Mouse (Mus musculus) T-helper 1 cell (primary cell): ENCODE measurements around the gene Fars2.

Experiments
- in situ Hi-C: fragments of 300-600 bp; cut with MboI, MseI; formaldehyde crosslinking; loops from one replicate; pipeline ENCODE4 v1.15.1; 2025; ENCODE audit warnings: high pct_unique_total_duplicates

The Fars2 gene

GRCm38 (mm10) chr13:36117143-36118014 is at the start of gene Fars2, which contains the start of gene Lyrm4:
TSS of gene Fars2 (plus strand) at chr13:36117412.
TSS of gene Lyrm4 (minus strand) at chr13:36117526.
- in situ Hi-C loops, result no loop called here

- in situ Hi-C loops, result no loop called here
Measured at GRCm38 (mm10) chr13:36074484-36074883, 42.7 kb upstream of the Fars2 start.

GRCm38 (mm10) chr13:36081591-36081990 is 35.6 kb upstream of the Fars2 start:
- in situ Hi-C loops, result no loop called here

DNA sequence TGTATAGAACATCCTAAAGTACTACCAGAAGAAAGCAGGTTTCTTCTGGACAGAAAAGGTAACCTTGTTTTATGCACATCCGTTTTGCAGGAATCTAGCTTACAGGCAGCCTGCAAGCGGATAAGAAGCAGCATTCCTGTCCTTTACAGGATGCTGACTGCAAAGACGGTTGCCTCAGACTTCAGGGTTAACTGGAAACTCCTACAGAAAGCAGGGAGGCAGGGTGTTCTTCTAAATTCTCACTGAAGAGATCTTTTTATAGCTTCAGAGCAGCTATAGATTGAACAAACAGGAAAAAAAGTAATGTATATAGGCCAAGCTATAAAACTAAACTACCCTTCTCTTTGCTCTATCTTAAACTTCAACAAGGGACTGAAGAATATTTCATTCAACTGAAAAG is 32.5 kb upstream of the Fars2 start:
- in situ Hi-C loops, result no loop called here

DNA sequence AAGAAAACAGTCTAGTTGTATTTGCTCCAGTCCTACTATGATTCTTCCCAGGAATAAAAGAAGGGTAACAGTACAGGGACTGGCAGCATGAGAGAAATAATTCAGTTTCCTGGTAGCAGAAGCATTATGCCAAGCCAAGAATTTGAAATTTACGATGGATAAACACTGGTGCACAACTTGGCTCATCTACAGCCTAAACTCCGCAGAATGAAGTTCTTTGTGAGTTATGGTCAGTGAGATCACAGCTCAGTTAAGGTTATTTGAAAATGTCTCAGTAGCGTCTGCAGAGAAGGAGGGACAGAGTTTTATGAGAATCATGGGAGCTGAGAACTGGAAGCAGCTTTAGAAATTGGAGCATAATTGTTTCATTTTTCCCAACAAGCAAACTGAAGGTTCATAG is 31.2 kb upstream of the Fars2 start:
- in situ Hi-C loops, result no loop called here

- in situ Hi-C loops, result no loop called here
Measured at GRCm38 (mm10) chr13:36086608-36087391, 30.4 kb upstream of the Fars2 start.

DNA sequence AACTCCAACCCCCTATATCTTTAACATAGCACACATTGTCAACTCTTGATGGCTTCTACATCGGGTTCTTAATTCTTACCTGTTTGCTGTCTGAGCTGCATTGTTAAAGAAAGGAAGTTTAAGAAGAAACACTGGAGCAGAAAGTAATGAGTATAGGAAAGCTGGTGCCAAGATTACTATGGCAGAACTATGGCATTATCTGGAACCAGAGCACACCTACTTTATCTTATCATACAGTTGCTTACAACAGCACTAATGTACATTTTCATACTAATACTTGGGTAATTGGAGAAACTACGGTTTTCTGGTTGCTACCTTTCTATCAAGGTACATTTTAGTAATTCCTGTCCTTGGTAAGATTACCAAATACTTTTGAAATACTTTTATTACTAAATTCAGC is 29.8 kb upstream of the Fars2 start:
- in situ Hi-C loops, result no loop called here

DNA sequence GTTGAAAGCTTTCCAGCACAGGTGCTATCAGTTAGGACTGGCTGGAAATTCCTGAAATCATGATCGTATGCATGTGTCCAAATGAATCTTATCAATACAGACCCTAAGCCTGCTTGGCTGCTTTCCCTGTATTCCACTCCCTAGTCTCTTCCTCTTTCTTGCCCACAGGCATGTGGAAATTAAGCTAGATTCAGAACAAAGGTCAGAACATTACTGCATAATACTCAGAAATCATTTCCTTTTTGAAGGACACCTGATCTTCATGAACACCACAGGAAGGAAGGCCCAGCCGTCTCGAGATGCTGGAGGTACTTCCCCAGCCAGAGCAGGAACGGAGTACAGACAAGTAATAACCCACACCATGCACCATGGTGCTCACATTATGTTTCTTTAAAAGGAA is 29.0 kb upstream of the Fars2 start:
- in situ Hi-C loops, result no loop called here

- in situ Hi-C loops, result no loop called here
Measured at GRCm38 (mm10) chr13:36096684-36097383, 20.4 kb upstream of the Fars2 start.

- in situ Hi-C loops, result no loop called here
Measured at GRCm38 (mm10) chr13:36105591-36105990, 11.6 kb upstream of the Fars2 start.

DNA sequence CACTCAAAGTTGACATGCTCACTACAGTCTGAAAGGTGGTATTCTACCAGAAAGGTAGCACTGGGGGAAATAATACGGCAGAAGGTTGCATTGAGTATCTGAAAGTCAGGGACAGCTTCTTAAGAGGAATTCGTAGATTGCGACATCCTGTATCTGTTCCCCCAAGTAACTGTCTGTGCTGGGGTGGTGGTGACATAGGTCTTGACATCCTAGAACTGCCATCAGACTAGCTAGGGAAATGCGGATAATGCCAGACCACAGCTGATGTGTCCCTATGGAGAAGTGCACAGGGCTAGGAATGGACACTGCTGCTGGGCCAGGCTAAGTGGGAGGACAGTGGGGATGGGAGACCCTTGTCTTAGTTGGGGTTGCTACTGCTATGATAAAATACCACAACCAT is 8.7 kb upstream of the Fars2 start:
- in situ Hi-C loops, result no loop called here

DNA sequence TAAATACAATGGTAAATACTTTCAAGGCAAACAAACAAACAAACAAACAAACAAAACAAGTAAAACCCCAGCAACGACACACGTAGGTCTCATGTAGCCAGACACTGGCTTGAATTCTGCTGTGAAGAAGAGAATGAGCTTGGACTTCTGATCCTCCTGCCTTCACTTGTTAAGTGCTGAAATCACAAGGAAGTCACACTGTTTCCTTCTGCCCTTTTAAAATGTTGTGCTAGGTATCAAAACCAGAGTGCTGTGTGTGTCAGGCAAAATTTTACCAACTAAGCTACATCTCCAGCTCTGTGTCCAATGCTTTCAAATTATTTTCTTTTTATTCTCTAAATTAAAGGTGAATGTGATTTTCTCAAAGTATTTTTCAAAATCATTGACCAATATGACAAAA is 5.9 kb upstream of the Fars2 start:
- in situ Hi-C loops, result no loop called here

DNA sequence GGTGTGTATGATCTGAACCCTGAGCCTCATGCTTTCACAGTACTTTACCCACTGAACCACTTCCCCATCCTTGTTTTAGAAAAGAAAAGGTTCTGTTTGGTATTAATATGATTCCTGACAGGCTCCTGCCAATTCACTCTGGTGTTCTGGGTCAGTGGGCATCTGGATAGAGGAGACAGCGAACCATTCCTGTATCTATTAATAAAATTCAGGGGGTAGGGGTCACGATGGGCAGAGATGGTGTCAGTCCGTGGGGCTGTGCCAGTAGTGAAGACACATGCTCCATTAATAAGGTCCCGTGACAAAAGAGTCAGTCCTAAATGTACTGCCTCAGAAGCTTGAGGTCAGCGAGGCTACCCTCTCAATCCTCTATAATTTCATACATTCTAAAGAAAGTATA is 4.0 kb upstream of the Fars2 start:
- in situ Hi-C loops, result no loop called here

- in situ Hi-C loops, result no loop called here
Measured at GRCm38 (mm10) chr13:36116520-36117142, 581 bp upstream of the Fars2 start.

DNA sequence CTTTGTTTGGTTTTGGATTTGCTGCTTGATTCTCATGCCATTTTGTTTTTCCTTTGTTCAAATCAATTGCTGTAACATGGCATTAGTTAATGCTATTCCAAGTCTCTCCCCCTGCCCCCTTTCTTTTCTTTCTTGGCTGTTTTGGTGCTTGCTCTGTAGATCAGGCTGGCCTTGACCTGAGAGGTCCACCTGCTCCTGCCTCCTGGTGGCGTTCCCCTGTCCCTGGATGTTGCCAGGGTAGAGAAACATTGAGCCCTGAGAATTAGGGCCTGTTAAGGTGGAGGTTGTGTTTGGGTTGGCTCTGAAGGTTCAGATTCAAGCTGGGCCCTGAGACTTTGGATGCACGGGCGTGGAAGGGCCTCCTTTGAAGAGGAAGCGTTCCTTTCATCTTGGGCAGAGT is 2.5 kb downstream of the Fars2 start:
- in situ Hi-C loops, result no loop called here

DNA sequence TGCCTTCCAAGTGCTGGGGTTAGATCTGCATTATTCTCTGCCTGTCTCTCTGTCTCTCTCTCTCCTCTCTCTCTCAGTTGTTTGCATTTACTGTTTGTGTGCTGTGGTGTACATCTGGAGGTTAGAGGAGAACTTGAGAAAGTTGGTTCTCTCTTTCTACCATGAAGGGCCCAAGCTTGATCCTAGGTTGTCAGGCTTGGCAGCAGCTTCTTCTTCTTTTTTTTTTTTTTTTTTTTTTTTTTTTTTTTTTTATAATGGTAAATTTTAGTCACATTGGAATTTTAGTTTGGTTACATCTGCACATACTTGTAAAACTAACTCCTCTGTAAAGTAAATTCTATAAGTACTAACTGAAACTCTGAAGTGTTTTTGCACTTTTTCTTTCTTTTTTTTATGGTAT is 3.4 kb downstream of the Fars2 start:
- in situ Hi-C loops, result no loop called here

DNA sequence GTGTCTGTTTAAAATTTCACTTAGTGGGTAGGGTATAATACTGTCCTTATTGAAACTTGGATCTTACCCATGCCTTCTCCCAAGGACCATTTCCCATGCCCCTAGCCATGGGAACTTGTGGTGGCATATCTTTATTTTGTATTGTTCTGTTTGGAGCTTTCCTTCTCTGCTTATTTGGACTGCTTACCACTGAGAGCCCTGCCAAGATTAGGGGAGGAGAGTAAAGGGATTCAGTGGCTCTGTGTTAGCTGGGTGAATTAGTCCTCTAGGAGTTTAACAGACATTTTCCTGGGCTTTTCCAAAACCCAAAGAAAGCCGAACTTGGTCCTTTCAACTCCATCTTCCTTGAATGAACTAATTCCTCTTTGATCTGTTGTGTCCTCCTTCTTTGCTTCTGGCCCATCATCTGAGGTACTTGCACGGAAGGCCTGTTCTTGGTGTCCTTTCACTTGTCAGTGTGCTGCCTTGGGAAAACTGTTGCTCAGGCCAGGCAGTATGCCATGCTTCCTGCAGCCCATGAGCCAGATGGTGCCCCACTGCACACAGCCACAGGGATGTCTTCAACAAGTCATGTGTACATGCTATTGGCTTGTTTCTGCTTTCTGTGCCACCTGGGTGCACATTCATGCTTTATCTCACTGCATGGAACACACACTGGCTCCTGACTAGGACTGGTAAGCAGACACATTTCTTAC is 12.3 kb downstream of the Fars2 start:
- in situ Hi-C loops, result no loop called here

DNA sequence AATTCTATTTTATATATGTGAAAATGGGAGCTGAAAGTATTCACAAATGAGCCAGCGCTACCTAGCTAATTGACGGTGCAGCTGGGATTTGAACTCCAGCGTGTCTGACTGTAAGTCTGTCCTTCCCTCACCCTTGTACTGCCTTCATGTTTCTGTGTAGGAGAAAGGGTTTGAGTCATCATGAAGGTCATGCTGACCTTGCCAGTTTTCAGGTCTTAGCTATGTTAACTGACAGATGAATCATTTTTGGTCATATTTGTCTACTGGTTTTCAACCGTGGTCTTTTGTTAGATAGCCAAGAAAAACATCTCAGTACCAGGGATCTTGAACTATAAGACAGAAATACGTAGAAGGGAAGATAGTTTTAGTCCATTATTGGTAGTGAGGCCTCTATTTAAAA is 14.2 kb downstream of the Fars2 start:
- in situ Hi-C loops, result no loop called here

DNA sequence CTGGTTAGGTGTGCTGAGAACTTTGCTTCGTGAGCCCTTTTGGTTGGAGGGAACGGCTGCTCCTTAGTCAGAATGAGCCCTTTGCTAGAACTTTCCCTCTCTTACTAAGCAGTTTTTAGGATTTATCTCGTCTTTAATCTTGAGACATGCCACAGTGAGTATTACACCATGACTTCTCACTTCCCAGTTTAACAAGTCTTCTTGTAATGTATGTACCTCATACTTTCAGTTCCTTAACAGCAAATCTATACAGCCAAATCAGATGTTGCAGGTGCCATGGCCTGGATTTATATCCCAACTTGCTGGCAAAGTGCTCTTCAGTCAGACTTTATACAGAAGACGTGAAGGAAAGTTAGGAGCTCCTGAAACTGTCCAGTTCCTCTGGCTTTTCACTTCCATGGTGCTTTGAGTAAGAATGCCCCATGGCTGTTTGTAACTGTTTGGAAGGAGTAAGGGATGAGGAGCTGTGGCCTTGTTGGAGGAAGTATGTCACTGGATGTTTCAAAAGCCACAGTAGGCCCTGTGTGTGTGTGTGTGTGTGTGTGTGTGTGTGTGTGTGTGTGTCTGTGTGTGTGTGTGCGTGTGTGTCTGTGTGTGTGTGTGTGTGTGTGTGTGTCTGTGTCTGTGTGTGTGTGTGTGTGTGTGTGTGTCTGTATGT is 14.9 kb downstream of the Fars2 start:
- in situ Hi-C loops, result no loop called here

GRCm38 (mm10) chr13:36139703-36140102 is 22.5 kb downstream of the Fars2 start:
- in situ Hi-C loops, result no loop called here
